Mouse (Mus musculus): Measurements from ENCODE around the gene Fam110a. TPM values are rescaled to one million over a fixed set of nuclear protein-coding genes. Genes with fewer than 3 reads are reported as not detected.

Fam110a gene
- polyA plus RNA-seq, 1 experiment: 24.3 TPM

GRCm38 (mm10) chr2:151938780-151939200 is 41.2 kb downstream of the Fam110a start:
- Histone ChIP-seq H3K27me3 (ENCODE audit: control insufficient read depth, insufficient read depth, insufficient read length) (peaks cover 21% of the 10 kb centered on the region), H3K79me2 (ENCODE audit: control insufficient read depth, insufficient read depth) (no peaks in the 10 kb centered on the region), H3K79me3 (ENCODE audit: low read depth) (no peaks in the 10 kb centered on the region), H3K4me3 (ENCODE audit: insufficient read depth, poor library complexity, severe bottlenecking) (no peak overlapping the region), H3K36me3 (ENCODE audit: control insufficient read depth, insufficient read depth) (no peaks in the 10 kb centered on the region), H3ac (ENCODE audit: control insufficient read depth, insufficient read length, low read depth) (no peak overlapping the region)
- TF ChIP-seq MYOG (IDR thresholded peaks at IDR 0.05; ENCODE audit: control insufficient read depth, extremely low read depth, insufficient read length): no peak
- TF ChIP-seq MAX (IDR thresholded peaks at IDR 0.05): no peak
- no peak for TF ChIP-seq USF1 (IDR thresholded peaks at IDR 0.05; ENCODE audit: low read depth)
- no peak for TF ChIP-seq MYOD1 (IDR thresholded peaks at IDR 0.05; ENCODE audit: control insufficient read depth, insufficient read length, low read depth)
- TF ChIP-seq CEBPB (IDR thresholded peaks at IDR 0.05; ENCODE audit: low read depth): no peak

GRCm38 (mm10) chr2:151937893-151938292 is 42.1 kb downstream of the Fam110a start:
- H3K4me3 ChIP-seq (ENCODE audit: insufficient read depth, poor library complexity, severe bottlenecking): no peak overlapping the region
- no peak for TF ChIP-seq FOSL1 (IDR thresholded peaks at IDR 0.05; ENCODE audit: insufficient read depth, low read length, poor library complexity, severe bottlenecking)
- no peak for TF ChIP-seq MYOG (IDR thresholded peaks at IDR 0.05; ENCODE audit: control insufficient read depth, extremely low read depth, insufficient read length)
- no peak for TF ChIP-seq USF1 (IDR thresholded peaks at IDR 0.05; ENCODE audit: low read depth)
- TF ChIP-seq MAX (IDR thresholded peaks at IDR 0.05): no peak
- TF ChIP-seq MYOD1 (IDR thresholded peaks at IDR 0.05; ENCODE audit: control insufficient read depth, insufficient read length, low read depth): no peak
- no peak for TF ChIP-seq CEBPB (IDR thresholded peaks at IDR 0.05; ENCODE audit: low read depth)
- TF ChIP-seq CTCF (IDR thresholded peaks at IDR 0.05; ENCODE audit: control insufficient read depth, insufficient read depth, insufficient read length): no peak
- no peaks in the 10 kb centered on the region for H3K79me3 ChIP-seq (ENCODE audit: low read depth)
- H3K27me3 ChIP-seq (ENCODE audit: control insufficient read depth, insufficient read depth, insufficient read length): peaks cover 21% of the 10 kb centered on the region
- H3K36me3 ChIP-seq (ENCODE audit: control insufficient read depth, insufficient read depth): no peaks in the 10 kb centered on the region
- no peak overlapping the region for H3ac ChIP-seq (ENCODE audit: control insufficient read depth, insufficient read length, low read depth)
- no peaks in the 10 kb centered on the region for H3K79me2 ChIP-seq (ENCODE audit: control insufficient read depth, insufficient read depth)

- no peak overlapping the region for H3K4me3 ChIP-seq (ENCODE audit: insufficient read depth, poor library complexity, severe bottlenecking)
- no peak overlapping the region for H3ac ChIP-seq (ENCODE audit: control insufficient read depth, insufficient read length, low read depth)
- H3K36me3 ChIP-seq (ENCODE audit: control insufficient read depth, insufficient read depth): no peaks in the 10 kb centered on the region
- TF ChIP-seq MYOG (IDR thresholded peaks at IDR 0.05; ENCODE audit: control insufficient read depth, extremely low read depth, insufficient read length) (no peak), CTCF (IDR thresholded peaks at IDR 0.05; ENCODE audit: control insufficient read depth, insufficient read depth, insufficient read length) (peak; percentile 79), FOSL1 (IDR thresholded peaks at IDR 0.05; ENCODE audit: insufficient read depth, low read length, poor library complexity, severe bottlenecking) (no peak)
- no peaks in the 10 kb centered on the region for H3K79me2 ChIP-seq (ENCODE audit: control insufficient read depth, insufficient read depth)
- H3K27me3 ChIP-seq (ENCODE audit: control insufficient read depth, insufficient read depth, insufficient read length): peaks cover 11% of the 10 kb centered on the region
- no peaks in the 10 kb centered on the region for H3K79me3 ChIP-seq (ENCODE audit: low read depth)
Measured at GRCm38 (mm10) chr2:151930389-151931074, 49.5 kb downstream of the Fam110a start.

GRCm38 (mm10) chr2:151927103-151927502 is 52.9 kb downstream of the Fam110a start:
- H3K79me3 ChIP-seq (ENCODE audit: low read depth): no peaks in the 10 kb centered on the region
- no peak overlapping the region for H3ac ChIP-seq (ENCODE audit: control insufficient read depth, insufficient read length, low read depth)
- no peak overlapping the region for H3K4me3 ChIP-seq (ENCODE audit: insufficient read depth, poor library complexity, severe bottlenecking)
- no peaks in the 10 kb centered on the region for H3K79me2 ChIP-seq (ENCODE audit: control insufficient read depth, insufficient read depth)
- no peaks in the 10 kb centered on the region for H3K36me3 ChIP-seq (ENCODE audit: control insufficient read depth, insufficient read depth)
- no peak for TF ChIP-seq MYOD1 (IDR thresholded peaks at IDR 0.05; ENCODE audit: control insufficient read depth, insufficient read length, low read depth)
- no peak for TF ChIP-seq CTCF (IDR thresholded peaks at IDR 0.05; ENCODE audit: control insufficient read depth, insufficient read depth, insufficient read length)
- TF ChIP-seq MYOG (IDR thresholded peaks at IDR 0.05; ENCODE audit: control insufficient read depth, extremely low read depth, insufficient read length): no peak
- no peak for TF ChIP-seq MAX (IDR thresholded peaks at IDR 0.05)
- no peak for TF ChIP-seq CEBPB (IDR thresholded peaks at IDR 0.05; ENCODE audit: low read depth)
- no peak for TF ChIP-seq USF1 (IDR thresholded peaks at IDR 0.05; ENCODE audit: low read depth)
- no peak for TF ChIP-seq FOSL1 (IDR thresholded peaks at IDR 0.05; ENCODE audit: insufficient read depth, low read length, poor library complexity, severe bottlenecking)
- H3K27me3 ChIP-seq (ENCODE audit: control insufficient read depth, insufficient read depth, insufficient read length): peaks cover 11% of the 10 kb centered on the region

- H3K79me3 ChIP-seq (ENCODE audit: low read depth): no peaks in the 10 kb centered on the region
Measured at GRCm38 (mm10) chr2:151925715-151926114, 54.3 kb downstream of the Fam110a start.

GRCm38 (mm10) chr2:151924276-151924675 is 55.7 kb downstream of the Fam110a start:
- Histone ChIP-seq H3K79me2 (ENCODE audit: control insufficient read depth, insufficient read depth) (no peaks in the 10 kb centered on the region), H3ac (ENCODE audit: control insufficient read depth, insufficient read length, low read depth) (no peak overlapping the region), H3K4me3 (ENCODE audit: insufficient read depth, poor library complexity, severe bottlenecking) (no peak overlapping the region), H3K27me3 (ENCODE audit: control insufficient read depth, insufficient read depth, insufficient read length) (peaks cover 8% of the 10 kb centered on the region), H3K36me3 (ENCODE audit: control insufficient read depth, insufficient read depth) (no peaks in the 10 kb centered on the region), H3K79me3 (ENCODE audit: low read depth) (no peaks in the 10 kb centered on the region)
- no peak for TF ChIP-seq CEBPB (IDR thresholded peaks at IDR 0.05; ENCODE audit: low read depth)
- no peak for TF ChIP-seq MYOG (IDR thresholded peaks at IDR 0.05; ENCODE audit: control insufficient read depth, extremely low read depth, insufficient read length)
- no peak for TF ChIP-seq FOSL1 (IDR thresholded peaks at IDR 0.05; ENCODE audit: insufficient read depth, low read length, poor library complexity, severe bottlenecking)
- TF ChIP-seq USF1 (IDR thresholded peaks at IDR 0.05; ENCODE audit: low read depth): no peak
- TF ChIP-seq MYOD1 (IDR thresholded peaks at IDR 0.05; ENCODE audit: control insufficient read depth, insufficient read length, low read depth): no peak
- TF ChIP-seq MAX (IDR thresholded peaks at IDR 0.05): no peak
- no peak for TF ChIP-seq CTCF (IDR thresholded peaks at IDR 0.05; ENCODE audit: control insufficient read depth, insufficient read depth, insufficient read length)

More at GRCm38 (mm10) chr2:151925715-151926114, 54.3 kb downstream of the Fam110a start:
- H3K27me3 ChIP-seq (ENCODE audit: control insufficient read depth, insufficient read depth, insufficient read length): peaks cover 11% of the 10 kb centered on the region
- no peaks in the 10 kb centered on the region for H3K79me2 ChIP-seq (ENCODE audit: control insufficient read depth, insufficient read depth)
- no peaks in the 10 kb centered on the region for H3K36me3 ChIP-seq (ENCODE audit: control insufficient read depth, insufficient read depth)
- no peak overlapping the region for H3K4me3 ChIP-seq (ENCODE audit: insufficient read depth, poor library complexity, severe bottlenecking)
- TF ChIP-seq FOSL1 (IDR thresholded peaks at IDR 0.05; ENCODE audit: insufficient read depth, low read length, poor library complexity, severe bottlenecking) (no peak), MYOG (IDR thresholded peaks at IDR 0.05; ENCODE audit: control insufficient read depth, extremely low read depth, insufficient read length) (no peak), USF1 (IDR thresholded peaks at IDR 0.05; ENCODE audit: low read depth) (no peak), MAX (IDR thresholded peaks at IDR 0.05) (no peak), CTCF (IDR thresholded peaks at IDR 0.05; ENCODE audit: control insufficient read depth, insufficient read depth, insufficient read length) (no peak), CEBPB (IDR thresholded peaks at IDR 0.05; ENCODE audit: low read depth) (no peak), MYOD1 (IDR thresholded peaks at IDR 0.05; ENCODE audit: control insufficient read depth, insufficient read length, low read depth) (no peak)
- H3ac ChIP-seq (ENCODE audit: control insufficient read depth, insufficient read length, low read depth): no peak overlapping the region

Data from C2C12 (cell line).